8 mouse cellular contexts compared by ENCODE assay signal in the genomic region with DNA sequence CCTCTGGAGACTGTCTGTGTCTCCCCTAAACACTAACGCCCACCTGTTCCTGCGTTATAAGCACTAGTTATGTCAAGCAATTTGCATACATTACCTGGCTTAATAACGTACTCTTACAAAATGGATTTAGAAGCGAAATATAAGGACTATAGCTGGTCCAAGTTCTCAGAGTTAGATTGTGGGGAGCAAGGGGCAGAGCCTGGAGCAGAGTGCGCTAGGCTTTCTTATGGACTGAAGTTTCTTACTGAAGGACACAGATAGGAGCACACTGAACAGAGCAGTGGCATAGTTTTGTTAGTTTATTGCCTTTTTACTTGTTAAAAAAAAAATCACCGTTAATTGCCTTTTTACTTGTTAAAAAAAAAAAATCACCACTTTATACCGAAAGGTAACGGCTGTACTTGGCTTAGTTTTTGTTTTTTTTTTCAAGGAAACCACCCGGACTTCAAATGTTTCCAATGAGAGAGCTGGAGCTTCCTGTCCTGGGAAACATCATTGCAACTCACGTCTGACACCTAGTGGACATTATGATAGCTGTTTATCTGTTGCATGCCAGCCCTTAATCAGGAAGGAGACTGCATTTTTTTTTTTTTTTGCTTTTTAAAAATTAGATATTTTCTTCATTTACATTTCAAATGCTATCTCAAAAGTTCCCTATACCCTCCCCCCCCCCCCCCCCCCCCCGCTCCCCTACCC. TPM values are rescaled to one million over a fixed set of nuclear protein-coding genes. Genes with fewer than 3 reads are reported as not detected.
DNase-seq lines count a peak whose midpoint lies in the region; ATAC-seq and TF ChIP-seq lines count a peak whose summit lies in the region.

No protein-coding gene starts in this region.

- no peaks in the 10 kb centered on the region for H3K36me3 ChIP-seq in kidney, adult 2 months (ENCODE audit: control insufficient read depth, insufficient read depth, low read length)
- H3K36me3 ChIP-seq in ES-E14 (ENCODE audit: control insufficient read depth, insufficient read depth, low read length, poor library complexity, severe bottlenecking), result peaks cover 4% of the 10 kb centered on the region; the same call in 1 of the 2 replicates
- H3K36me3 ChIP-seq in lung, embryonic 14.5 days (ENCODE audit: insufficient read depth), result no peaks in the 10 kb centered on the region
- no peaks in the 10 kb centered on the region for H3K36me3 ChIP-seq in stomach, postnatal 0 days (ENCODE audit: control insufficient read depth, insufficient read depth, low read length)

- H3K4me2 ChIP-seq in lung, embryonic 14.5 days, result peak overlapping the region; percentile 43
- peak overlapping the region; percentile 44 for H3K4me2 ChIP-seq in stomach, postnatal 0 days (replicated peaks; ENCODE audit: low read depth)

- TF ChIP-seq CTCF in kidney, adult 2 months (conservative IDR thresholded peaks at IDR 0.05; ENCODE audit: insufficient read depth, insufficient read length, low read depth, low read length), result peak; percentile 48
- peak; percentile 79 for TF ChIP-seq CTCF in lung, embryonic 14.5 days (IDR thresholded peaks at IDR 0.05; ENCODE audit: low read depth)
- peak; percentile 86 for TF ChIP-seq CTCF in stomach, postnatal 0 days (IDR thresholded peaks at IDR 0.05; ENCODE audit: low read depth)

- H3K27me3 ChIP-seq in kidney, adult 2 months (replicated peaks; ENCODE audit: control insufficient read depth, insufficient read depth, low read length), result no peaks in the 10 kb centered on the region
- H3K27me3 ChIP-seq in lung, embryonic 14.5 days (ENCODE audit: insufficient read depth, low read length), result no peaks in the 10 kb centered on the region
- H3K27me3 ChIP-seq in stomach, postnatal 0 days (ENCODE audit: control insufficient read depth, insufficient read depth, low read length), result no peaks in the 10 kb centered on the region

- DNase-seq in kidney, adult 2 months, result peak; percentile 76
- no peak for DNase-seq in kidney, adult 18-20 months
- peak; percentile 63 for DNase-seq in ES-E14 (ENCODE audit: low read depth, low spot score)
- peak; percentile 67 to 84 for DNase-seq in cerebellum, postnatal 10 days
- peak; percentile 58 for DNase-seq in heart, postnatal 4 days
- peak; percentile 95 for DNase-seq in lung, embryonic 14.5 days
- peak; percentile 46 for DNase-seq in stomach, postnatal 0 days (ENCODE audit: low spot score)
- DNase-seq in spleen, adult 12 weeks (ENCODE audit: low spot score), result no peak

- no peaks in the 10 kb centered on the region for H3K4me1 ChIP-seq in kidney, adult 2 months (ENCODE audit: control insufficient read depth, insufficient read depth, low read length)
- peaks cover 0 to 2% of the 10 kb centered on the region in 2 experiments; a peak in 1 of 4 replicates for H3K4me1 ChIP-seq in ES-E14 (ENCODE audit: control insufficient read depth in 2 of 2, insufficient read depth in 2 of 2, low read length in 2 of 2, poor library complexity in 1 of 2)
- H3K4me1 ChIP-seq in lung, embryonic 14.5 days (ENCODE audit: insufficient read depth), result no peaks in the 10 kb centered on the region; the same call in 1 of the 2 replicates
- H3K4me1 ChIP-seq in stomach, postnatal 0 days (replicated peaks; ENCODE audit: control insufficient read depth, insufficient read depth), result 0 out of 2 replicates have a peak, but pooled peaks cover 2% of the 10 kb centered on the region

- no peak overlapping the region for H3K27ac ChIP-seq in kidney, adult 2 months (ENCODE audit: insufficient read depth, low read depth, low read length)
- H3K27ac ChIP-seq in ES-E14 (ENCODE audit: insufficient read depth, low read depth, low read length, poor library complexity, severe bottlenecking), result no peak overlapping the region
- no peak overlapping the region for H3K27ac ChIP-seq in lung, embryonic 14.5 days (ENCODE audit: low read depth)
- H3K27ac ChIP-seq in stomach, postnatal 0 days (replicated peaks), result 0 out of 2 replicates have a peak overlapping the region, but pooled peaks have one; percentile 35

- ATAC-seq in lung, embryonic 14.5 days (ENCODE audit: insufficient read depth), result peak; percentile 48; the same call in 1 of the 2 replicates
- ATAC-seq in stomach, postnatal 0 days (ENCODE audit: low FRiP score, low TSS enrichment), result no peak

- 29% methylated on average over 10 of the region's 11 CpGs for WGBS in kidney, adult 2 months
- 37% methylated on average over 10 of the region's 11 CpGs for WGBS in lung, embryonic 14.5 days
- 24% methylated on average over 10 of the region's 11 CpGs for WGBS in stomach, postnatal 0 days

- no peak overlapping the region for H3K9ac ChIP-seq in ES-E14 (ENCODE audit: insufficient read depth, low read depth, low read length, poor library complexity, severe bottlenecking)
- H3K9ac ChIP-seq in lung, embryonic 14.5 days, result no peak overlapping the region
- no peak overlapping the region for H3K9ac ChIP-seq in stomach, postnatal 0 days (ENCODE audit: low read length)

- H3K4me3 ChIP-seq in kidney, adult 2 months (ENCODE audit: insufficient read depth, low read depth, low read length), result no peak overlapping the region
- no peak overlapping the region for H3K4me3 ChIP-seq in ES-E14 (ENCODE audit: insufficient read depth in 1 of 2, low read depth in 1 of 2, low read length in 2 of 2, poor library complexity in 1 of 2, severe bottlenecking in 1 of 2)
- no peak overlapping the region for H3K4me3 ChIP-seq in lung, embryonic 14.5 days (ENCODE audit: low read depth, low read length)
- H3K4me3 ChIP-seq in stomach, postnatal 0 days (ENCODE audit: low read depth, low read length), result no peak overlapping the region

- no peak for TF ChIP-seq EP300 in stomach, postnatal 0 days (optimal IDR thresholded peaks at IDR 0.05)

- in situ Hi-C loops in ES-E14 (cut with MboI; ENCODE audit: low sequenced_read_pairs in 2 of 2, unreplicated experiment in 2 of 2), result no loop called here

- no peak for TF ChIP-seq POLR2A in kidney, adult 2 months (IDR thresholded peaks at IDR 0.05; ENCODE audit: low read depth, low read length)

- H3K9me3 ChIP-seq in ES-E14 (ENCODE audit: control insufficient read depth, insufficient read depth, low read depth, low read length), result peaks cover 17% of the 10 kb centered on the region
- no peaks in the 10 kb centered on the region for H3K9me3 ChIP-seq in lung, embryonic 14.5 days (ENCODE audit: low read depth, low read length)
- H3K9me3 ChIP-seq in stomach, postnatal 0 days (ENCODE audit: control insufficient read depth, low read length), result no peaks in the 10 kb centered on the region

TF ChIP-seq in ES-E14, 5 proteins besides CTCF, POLR2A, EP300 and RAD21:
- TF ChIP-seq ZNF384 (IDR thresholded peaks at IDR 0.05; ENCODE audit: low read depth, low read length) (peak; percentile 80), HCFC1 (IDR thresholded peaks at IDR 0.05; ENCODE audit: borderline replicate concordance, insufficient read depth, low read length) (no peak)
TF ChIP-seq in ES-E14: peak in this region for 1.

RNA-seq across cellular contexts. Expression of a gene that starts 17.5 kb away (rescaled TPM):
- 0.38 TPM in 1 of 2 replicates, not detected in the other for polyA plus RNA-seq in kidney, adult 2 months (2012; rRNA removed)
- total RNA-seq in ES-E14 (2012; rRNA removed), result 6.8 and 7.9 TPM in 2 replicates
- 10 to 100 TPM; 70.5 to 72.8 TPM for total RNA-seq in heart, postnatal 4 days (2021)
- 0.91 and 1.6 TPM in 2 replicates for polyA plus RNA-seq in lung, embryonic 14.5 days (2014; fragmentation: Nextera tagmentation; extraction: Ambion mirVana)
- polyA plus RNA-seq in stomach, postnatal 0 days (2015; fragmentation: Nextera tagmentation; extraction: Ambion mirVana), result 0.39 and 0.40 TPM in 2 replicates

Comparison
In these comparisons a context has a peak if more than half of its experiments do, and no peak if none do; other contexts are left out.
1. DNase-seq: peak in kidney, adult 2 months (single experiment), ES-E14 (single experiment), cerebellum, postnatal 10 days (2 of 2), heart, postnatal 4 days (single experiment), lung, embryonic 14.5 days (single experiment) and stomach, postnatal 0 days (single experiment); none in kidney, adult 18-20 months (single experiment) and spleen, adult 12 weeks (single experiment).
2. Peak in every context shown above with its lines, with median percentiles within 50 percentile points of each other: CTCF ChIP-seq.